Comparison of ENCODE assay signal across 17 mouse cellular contexts in the genomic region with DNA sequence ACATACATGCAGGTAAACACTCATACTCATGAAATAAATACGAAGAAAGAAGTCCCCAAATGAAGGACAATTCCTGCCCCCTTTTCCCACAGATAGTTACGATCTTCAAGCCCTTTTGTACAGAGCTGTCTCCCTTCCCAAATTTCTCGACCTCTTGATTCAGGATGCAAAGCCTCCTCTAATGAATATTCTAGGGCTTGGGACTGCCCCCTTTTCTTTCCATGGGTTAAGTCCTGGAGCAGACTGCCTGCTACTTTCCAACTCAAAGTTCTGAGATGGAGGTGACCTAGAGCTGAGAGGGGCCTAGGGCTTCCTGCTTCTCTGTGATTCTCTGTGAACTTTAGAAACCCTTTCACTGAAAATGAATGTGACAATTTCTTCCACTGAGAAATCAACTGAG. TPM values are rescaled to one million over a fixed set of nuclear protein-coding genes. Genes with fewer than 3 reads are reported as not detected.
DNase-seq lines count a peak whose midpoint lies in the region; ATAC-seq and TF ChIP-seq lines count a peak whose summit lies in the region.
"Had no signal": no experiment of that assay in that cellular context is flagged by ENCODE, and none has a peak within 500 bp of the region (broad histone marks: within the 10 kb centered on the region; RNA-seq: fewer than 3 reads in every experiment).

No protein-coding gene starts in this region.

- H3K4me1 ChIP-seq in heart, embryonic 10.5 days, result peaks cover 21% of the 10 kb centered on the region
- peaks cover 4% of the 10 kb centered on the region; the same call in 1 of the 2 replicates for H3K4me1 ChIP-seq in heart, embryonic 11.5 days (ENCODE audit: control insufficient read depth, insufficient read depth, low read length)
- H3K4me1 ChIP-seq in ES-E14 (ENCODE audit: control insufficient read depth in 2 of 2, insufficient read depth in 2 of 2, low read length in 2 of 2, poor library complexity in 1 of 2), result peaks cover 36 to 46% of the 10 kb centered on the region in 2 experiments
- peaks cover 4% of the 10 kb centered on the region for H3K4me1 ChIP-seq in intestine, embryonic 16.5 days (ENCODE audit: control insufficient read depth, insufficient read depth, low read length)

- WGBS in heart, embryonic 10.5 days, result 83% methylated on average over 3 of the region's 3 CpGs
- WGBS in heart, embryonic 11.5 days (ENCODE audit: insufficient replicate concordance), result 77% methylated on average over 3 of the region's 3 CpGs
- 91% methylated on average over 3 of the region's 3 CpGs for WGBS in intestine, embryonic 16.5 days

- peak; percentile 10 for DNase-seq in heart, embryonic 10.5 days (ENCODE audit: low spot score)
- no peak for DNase-seq in ES-E14 (ENCODE audit: low read depth, low spot score)
- DNase-seq in ovary, adult 18-20 months (ENCODE audit: low spot score), result no peak
- DNase-seq: adrenal gland, adult 8-10 months; adrenal gland, postnatal 14 days; adrenal gland, postnatal 36 days; cerebellum, adult 11-12 months; cerebellum, adult 2 months; cerebellum, adult 9-10 months; forebrain, postnatal 0 days had no signal

- ATAC-seq in heart, embryonic 11.5 days (replicated peaks; ENCODE audit: insufficient number of reproducible peaks, low FRiP score, low TSS enrichment), result no peak
- ATAC-seq in intestine, embryonic 16.5 days, result no peak
- ATAC-seq: activated CD4-positive, CD25-positive, alpha-beta regulatory T cell, adult 4 months; forebrain, embryonic 13.5 days; forebrain, embryonic 15.5 days; forebrain, postnatal 0 days had no signal

- in situ Hi-C loops in ES-E14 (cut with MboI; ENCODE audit: low sequenced_read_pairs in 2 of 2, unreplicated experiment in 2 of 2), result no loop called here

- H3K27me3 ChIP-seq in heart, embryonic 10.5 days (ENCODE audit: insufficient read depth, poor library complexity, severe bottlenecking), result no peaks in the 10 kb centered on the region
- no peaks in the 10 kb centered on the region for H3K27me3 ChIP-seq in heart, embryonic 11.5 days (ENCODE audit: control insufficient read depth, insufficient read depth, low read length)
- H3K27me3 ChIP-seq in intestine, embryonic 16.5 days (replicated peaks; ENCODE audit: control insufficient read depth, insufficient read depth, low read length), result no peaks in the 10 kb centered on the region
- H3K27me3 ChIP-seq: embryonic facial prominence, embryonic 12.5 days; forebrain, embryonic 13.5 days; forebrain, embryonic 15.5 days had no signal

- H3K9me3 ChIP-seq in heart, embryonic 10.5 days, result no peaks in the 10 kb centered on the region
- no peaks in the 10 kb centered on the region for H3K9me3 ChIP-seq in heart, embryonic 11.5 days (replicated peaks; ENCODE audit: control insufficient read depth, low read length)
- no peaks in the 10 kb centered on the region for H3K9me3 ChIP-seq in ES-E14 (ENCODE audit: control insufficient read depth, insufficient read depth, low read depth, low read length)
- no peaks in the 10 kb centered on the region for H3K9me3 ChIP-seq in intestine, embryonic 16.5 days (ENCODE audit: control insufficient read depth, low read length)
- H3K9me3 ChIP-seq: embryonic facial prominence, embryonic 10.5 days; embryonic facial prominence, embryonic 12.5 days; forebrain, embryonic 13.5 days; forebrain, embryonic 15.5 days had no signal

- H3K9ac ChIP-seq in heart, embryonic 11.5 days (ENCODE audit: low read depth, low read length), result no peak overlapping the region
- H3K9ac ChIP-seq in ES-E14 (ENCODE audit: insufficient read depth, low read depth, low read length, poor library complexity, severe bottlenecking), result no peak overlapping the region
- no peak overlapping the region for H3K9ac ChIP-seq in intestine, embryonic 16.5 days (ENCODE audit: low read depth, low read length)
- H3K9ac ChIP-seq: embryonic facial prominence, embryonic 12.5 days; forebrain, embryonic 13.5 days; forebrain, embryonic 15.5 days; forebrain, postnatal 0 days had no signal

- H3K4me2 ChIP-seq in heart, embryonic 11.5 days, result no peak overlapping the region
- H3K4me2 ChIP-seq in intestine, embryonic 16.5 days (ENCODE audit: low read depth, low read length), result no peak overlapping the region
- H3K4me2 ChIP-seq: embryonic facial prominence, embryonic 12.5 days; forebrain, embryonic 13.5 days; forebrain, embryonic 15.5 days had no signal

- H3K4me3 ChIP-seq in heart, embryonic 10.5 days, result no peak overlapping the region
- H3K4me3 ChIP-seq in heart, embryonic 11.5 days (ENCODE audit: low read depth, low read length), result no peak overlapping the region
- no peak overlapping the region for H3K4me3 ChIP-seq in ES-E14 (ENCODE audit: insufficient read depth in 1 of 2, low read depth in 1 of 2, low read length in 2 of 2, poor library complexity in 1 of 2, severe bottlenecking in 1 of 2)
- H3K4me3 ChIP-seq in intestine, embryonic 16.5 days (ENCODE audit: low read length), result no peak overlapping the region
- H3K4me3 ChIP-seq: embryonic facial prominence, embryonic 10.5 days; embryonic facial prominence, embryonic 12.5 days; forebrain, embryonic 13.5 days; forebrain, embryonic 15.5 days had no signal

- H3K27ac ChIP-seq in heart, embryonic 10.5 days, result no peak overlapping the region
- no peak overlapping the region for H3K27ac ChIP-seq in heart, embryonic 11.5 days (ENCODE audit: low read depth, low read length)
- H3K27ac ChIP-seq in ES-E14 (ENCODE audit: insufficient read depth, low read depth, low read length, poor library complexity, severe bottlenecking), result peak overlapping the region; percentile 49; the same call in 1 of the 2 replicates
- no peak overlapping the region for H3K27ac ChIP-seq in intestine, embryonic 16.5 days (ENCODE audit: low read length)
- H3K27ac ChIP-seq: embryonic facial prominence, embryonic 10.5 days; embryonic facial prominence, embryonic 12.5 days; forebrain, embryonic 13.5 days; forebrain, embryonic 15.5 days had no signal

- no peaks in the 10 kb centered on the region for H3K36me3 ChIP-seq in heart, embryonic 10.5 days
- H3K36me3 ChIP-seq in heart, embryonic 11.5 days (ENCODE audit: control insufficient read depth, insufficient read depth, low read length), result no peaks in the 10 kb centered on the region
- H3K36me3 ChIP-seq in ES-E14 (ENCODE audit: control insufficient read depth, insufficient read depth, low read length, poor library complexity, severe bottlenecking), result no peaks in the 10 kb centered on the region
- H3K36me3 ChIP-seq in intestine, embryonic 16.5 days (ENCODE audit: control insufficient read depth, insufficient read depth, low read length), result no peaks in the 10 kb centered on the region
- H3K36me3 ChIP-seq: embryonic facial prominence, embryonic 10.5 days; embryonic facial prominence, embryonic 12.5 days; forebrain, embryonic 15.5 days had no signal

TF ChIP-seq in ES-E14, 5 proteins besides CTCF, POLR2A, EP300 and RAD21:
- no peak for TF ChIP-seq MAFK (IDR thresholded peaks at IDR 0.05; ENCODE audit: insufficient read depth, low read depth, low read length)
- TF ChIP-seq HCFC1 (IDR thresholded peaks at IDR 0.05; ENCODE audit: borderline replicate concordance, insufficient read depth, low read length), result no peak
- no peak for TF ChIP-seq ZNF384 (IDR thresholded peaks at IDR 0.05; ENCODE audit: low read depth, low read length)
- TF ChIP-seq CHD2 (IDR thresholded peaks at IDR 0.05; ENCODE audit: low read depth, low read length), result no peak
- no peak for TF ChIP-seq ZC3H11A (IDR thresholded peaks at IDR 0.05; ENCODE audit: borderline replicate concordance, low read depth, low read length)

RNA-seq across cellular contexts. Expression of a gene that starts 43.2 kb away (rescaled TPM):
- 9.9 and 17.0 TPM in 2 replicates for polyA plus RNA-seq in heart, embryonic 10.5 days (2016; fragmentation: Nextera tagmentation; extraction: Ambion mirVana)
- 6.8 and 9.5 TPM in 2 replicates for polyA plus RNA-seq in heart, embryonic 11.5 days (2014; fragmentation: Nextera tagmentation; extraction: Ambion mirVana)
- 32.5 and 33.2 TPM in 2 replicates for total RNA-seq in ES-E14 (2012; rRNA removed)
- polyA plus RNA-seq in intestine, embryonic 16.5 days (2015; fragmentation: Nextera tagmentation; extraction: Ambion mirVana), result 45.0 and 45.9 TPM in 2 replicates
